Mouse (Mus musculus) spleen, postnatal 14 days (tissue): ENCODE results near the gene Lsamp.

Experiments used
- DNase-seq, 2 experiments: peaks; one replicate each; pipeline ENCODE4 v3.0.0; 2021 to 2022; ENCODE audit warnings: low spot score in 2 of 2

The Lsamp gene

DNA sequence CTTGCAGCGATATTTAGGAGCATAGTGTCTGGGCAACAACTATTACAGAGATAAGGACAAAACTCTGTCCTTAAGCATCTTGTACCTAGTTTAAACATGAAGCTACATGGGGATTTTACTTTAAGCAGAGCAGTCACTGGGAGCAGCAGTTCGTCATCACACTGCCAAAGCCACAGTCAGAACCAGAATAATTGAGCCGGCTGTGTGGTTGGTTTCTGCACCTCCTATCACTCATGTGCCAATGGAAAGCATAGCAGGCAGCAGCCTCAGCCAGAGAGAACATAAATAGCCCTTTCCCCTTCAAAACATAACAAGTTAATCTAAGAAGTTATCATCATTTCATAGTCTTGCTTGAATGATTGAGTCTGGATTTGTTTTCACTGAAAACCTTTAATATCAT is 2075.8 kb downstream of the Lsamp start:
- DNase-seq = no peak

DNA sequence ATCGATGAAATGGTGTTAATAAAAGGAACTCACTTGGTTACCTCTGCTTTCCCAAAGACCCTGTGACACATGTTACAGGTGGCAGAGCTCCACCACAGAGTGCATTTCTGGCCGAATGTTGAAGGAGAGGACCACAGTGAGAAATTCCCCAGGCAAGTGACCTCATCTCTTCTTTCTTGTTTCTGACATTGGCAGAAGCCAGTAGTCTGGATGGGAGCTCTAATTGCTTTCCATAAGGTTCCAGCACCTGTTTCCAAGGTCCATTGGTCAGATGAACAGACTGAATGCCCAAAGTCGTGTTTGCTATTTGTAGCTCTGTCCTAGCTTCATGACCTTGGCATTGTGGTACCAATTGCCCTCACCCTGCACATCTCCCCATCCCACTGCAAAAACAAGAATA is 2090.2 kb downstream of the Lsamp start:
- DNase-seq = no peak

DNA sequence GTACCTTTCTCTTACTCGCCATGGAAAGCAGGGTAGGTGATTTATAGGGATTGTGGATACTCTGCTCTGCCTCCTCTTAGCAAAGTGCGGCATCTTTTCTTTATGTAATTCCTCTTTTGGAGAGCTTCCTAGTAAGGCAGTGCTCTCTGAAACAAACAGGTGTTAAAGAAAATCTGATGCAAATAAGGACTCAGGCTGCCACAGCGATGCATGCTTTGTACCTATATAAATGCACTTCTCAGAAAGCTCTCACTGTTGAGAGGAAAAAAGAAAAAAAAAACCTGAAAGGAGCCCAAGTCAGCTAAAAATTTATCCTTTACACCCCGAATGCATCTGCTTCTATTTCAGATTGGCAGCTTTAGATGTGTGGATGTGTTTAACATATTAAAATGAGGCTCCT is 2095.4 kb downstream of the Lsamp start:
- DNase-seq = no peak

DNA sequence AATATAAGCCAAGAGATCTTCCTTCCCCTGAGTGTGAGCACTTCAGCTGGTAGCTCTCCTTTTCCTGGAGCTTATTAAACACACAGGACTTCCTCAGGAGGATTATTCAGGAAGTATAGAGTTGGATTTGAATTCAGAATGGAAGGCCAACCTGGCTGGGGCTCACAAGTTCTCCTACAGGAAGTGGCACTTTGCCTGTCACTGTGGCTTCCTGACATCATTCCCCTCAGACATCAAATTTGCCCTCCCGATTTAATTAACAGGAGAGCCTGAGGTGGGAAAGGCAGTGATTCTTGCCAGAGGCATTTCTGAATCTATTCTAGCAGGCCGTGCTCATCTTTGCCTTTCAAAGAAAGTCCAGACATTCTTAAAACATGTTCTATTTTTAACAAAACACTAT is 2097.4 kb downstream of the Lsamp start:
- DNase-seq = no peak

DNA sequence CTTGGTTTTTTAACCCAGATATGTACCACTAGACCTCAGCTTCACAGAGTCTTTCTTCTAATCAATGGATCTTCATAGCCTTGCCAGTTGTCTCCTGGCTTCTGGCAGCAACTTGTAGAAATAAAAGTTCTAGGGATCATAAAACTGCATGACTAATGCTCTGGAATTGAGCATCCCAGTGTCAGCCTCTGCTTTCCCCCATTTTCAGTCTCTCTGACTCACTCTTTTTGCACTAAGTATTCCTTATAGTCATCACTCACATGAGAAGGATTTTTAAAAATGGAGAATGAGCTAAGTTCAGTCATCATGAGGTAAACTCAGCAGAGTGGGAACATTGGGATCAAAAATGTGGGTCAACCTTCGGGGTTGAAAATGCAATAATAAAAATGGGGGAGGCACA is 2113.3 kb downstream of the Lsamp start:
- no peak for DNase-seq

DNA sequence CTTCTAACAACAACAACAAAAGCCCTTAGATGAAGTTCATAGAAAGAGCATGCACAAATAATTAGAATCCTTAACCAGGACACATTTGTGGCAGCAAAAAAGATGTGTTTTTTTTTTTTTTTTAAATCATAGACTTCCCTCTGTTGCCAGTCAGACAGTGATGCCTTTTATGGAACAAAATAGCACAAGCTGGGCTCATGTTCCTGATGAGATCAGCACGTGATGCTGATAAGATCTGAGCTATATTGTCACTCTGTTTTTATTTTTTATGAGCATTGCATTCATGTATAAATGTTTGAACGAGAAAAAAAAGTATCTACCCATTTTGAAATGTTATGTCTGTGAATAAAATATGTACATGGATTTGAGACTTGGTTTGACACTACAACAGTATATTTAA is 2118.0 kb downstream of the Lsamp start:
- no peak for DNase-seq

DNA sequence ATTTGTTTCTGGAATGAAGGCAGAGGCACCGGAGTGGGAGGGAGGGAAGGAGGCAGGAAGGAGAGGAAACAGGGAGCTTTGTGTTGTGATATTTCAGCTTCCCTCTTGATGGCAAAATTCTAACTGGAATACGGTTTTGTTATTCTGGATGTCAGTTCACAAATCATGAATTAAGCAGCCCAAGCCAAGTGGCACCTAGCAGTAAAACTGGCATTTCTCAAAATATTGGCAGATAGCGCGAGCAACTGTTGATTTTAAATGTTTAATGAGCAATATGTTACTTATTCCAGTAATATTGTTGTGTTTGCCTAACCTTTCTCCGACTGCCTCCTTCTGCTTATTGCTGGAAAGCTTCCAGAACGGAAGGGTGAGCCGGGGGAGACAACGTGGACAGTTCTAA is 2118.5 kb downstream of the Lsamp start:
- DNase-seq = no peak

DNA sequence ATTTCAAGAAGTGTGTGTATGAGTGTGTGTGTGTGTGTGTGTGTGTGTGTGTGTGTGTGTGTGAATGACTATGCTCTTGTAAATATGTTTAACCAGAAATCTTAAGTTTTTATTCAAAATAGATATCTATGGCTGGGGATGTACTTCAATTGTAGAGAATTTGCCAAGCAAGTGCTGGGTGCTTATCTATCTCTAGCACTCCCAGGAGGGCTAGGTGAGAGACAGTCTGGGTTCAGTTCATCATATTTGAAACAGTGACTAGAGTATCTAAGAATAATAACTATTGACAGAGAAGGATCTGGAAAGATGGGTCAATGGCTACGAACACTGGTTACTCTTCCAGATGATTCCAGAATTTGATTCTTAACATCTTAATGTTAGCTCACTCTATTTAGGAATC is 2128.1 kb downstream of the Lsamp start:
- no peak for DNase-seq

DNA sequence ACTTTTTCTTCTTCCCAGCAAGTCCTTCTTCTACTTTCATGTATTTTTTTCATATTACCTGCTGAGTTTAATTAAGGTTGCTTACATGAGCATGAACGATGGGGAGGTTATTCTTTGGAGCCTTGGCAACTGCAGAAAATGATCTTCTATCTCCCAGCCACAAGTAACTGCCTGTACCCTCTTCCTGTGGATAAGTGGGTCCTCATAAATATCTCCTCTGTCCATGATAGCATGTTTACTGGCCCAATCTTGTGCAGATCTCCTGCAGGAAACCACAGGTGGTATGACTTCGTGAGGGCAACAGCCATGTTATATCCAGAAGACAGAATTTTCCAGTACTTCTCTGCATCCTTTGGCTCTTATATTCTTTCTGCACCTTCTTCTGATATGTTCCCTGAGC is 2129.1 kb downstream of the Lsamp start:
- DNase-seq = no peak

DNA sequence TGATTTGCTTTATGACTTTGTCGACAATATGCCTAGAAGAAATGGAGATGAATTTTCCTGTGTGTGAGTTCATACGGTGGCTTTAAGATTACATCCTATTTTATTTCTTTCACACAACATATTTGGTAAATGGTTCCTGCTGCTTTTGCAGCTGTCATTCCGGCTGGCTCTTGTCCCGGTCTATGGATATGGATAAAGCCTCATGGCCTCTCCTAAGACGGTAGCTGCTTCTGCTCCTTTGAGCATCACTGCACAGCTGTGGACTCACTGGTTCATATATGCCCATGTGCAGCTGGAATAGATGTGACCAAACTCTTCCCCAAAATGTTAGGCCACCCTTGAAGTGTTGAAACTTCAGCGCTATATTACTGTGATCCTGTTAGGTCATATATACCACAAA is 2137.6 kb downstream of the Lsamp start:
- no peak for DNase-seq

DNA sequence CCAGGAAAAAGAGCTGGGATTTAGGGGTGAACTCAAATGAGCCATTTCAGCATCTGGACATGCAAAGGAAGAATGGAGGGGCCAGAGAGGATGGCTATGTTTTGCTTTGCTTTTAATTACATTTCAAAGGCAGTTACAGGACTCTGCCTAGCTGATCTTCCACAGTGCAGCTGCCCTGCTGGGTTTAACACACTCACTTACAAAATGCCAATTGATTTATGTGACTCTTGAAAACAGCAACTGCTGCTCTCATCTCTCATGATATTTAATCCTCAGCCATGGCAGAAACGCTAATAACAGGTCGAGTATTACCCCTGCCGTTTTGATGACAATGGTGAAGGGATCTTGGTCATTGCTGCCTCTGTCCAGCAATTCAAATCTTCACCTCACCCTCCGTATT is 2139.7 kb downstream of the Lsamp start:
- no peak for DNase-seq

DNA sequence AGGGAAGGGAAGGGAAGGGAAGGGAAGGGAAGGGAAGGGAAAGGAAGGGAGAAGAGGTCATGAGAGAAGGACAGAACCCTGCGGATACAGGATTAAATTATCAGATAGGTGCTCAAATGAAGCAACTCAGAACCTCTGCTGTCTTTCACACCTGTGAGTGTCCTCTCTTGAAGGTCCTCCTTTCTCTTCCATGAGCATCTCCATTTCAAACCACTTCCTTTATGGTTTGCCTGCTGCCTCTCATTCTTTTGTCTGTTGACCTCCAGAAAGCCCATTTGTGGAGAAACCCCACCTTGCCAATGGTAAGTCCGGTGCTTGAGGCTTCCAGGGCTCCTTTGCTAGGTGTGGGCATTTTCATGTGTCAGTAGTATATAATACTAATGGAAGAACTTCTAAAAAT is 2141.9 kb downstream of the Lsamp start:
- DNase-seq = no peak

DNA sequence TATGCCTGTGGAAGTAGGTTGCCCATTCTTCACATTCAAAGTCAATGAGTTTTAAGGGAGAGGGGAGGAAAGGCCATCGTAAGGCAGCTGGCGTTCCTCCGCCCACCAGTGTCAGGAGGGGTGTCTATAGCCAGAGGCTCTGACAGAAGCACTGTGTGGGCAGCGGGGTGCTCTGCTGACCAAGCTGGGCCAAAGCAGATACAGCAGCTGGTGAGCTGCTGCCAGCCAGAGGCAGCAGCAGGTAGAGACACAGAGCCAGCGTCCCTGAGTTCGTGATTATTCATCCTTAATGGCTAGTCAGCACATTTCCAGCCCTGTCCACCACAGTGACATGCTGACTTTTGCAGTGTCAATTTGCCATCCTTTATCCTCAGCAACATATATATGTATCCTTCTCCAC is 2163.0 kb downstream of the Lsamp start:
- no peak for DNase-seq

DNA sequence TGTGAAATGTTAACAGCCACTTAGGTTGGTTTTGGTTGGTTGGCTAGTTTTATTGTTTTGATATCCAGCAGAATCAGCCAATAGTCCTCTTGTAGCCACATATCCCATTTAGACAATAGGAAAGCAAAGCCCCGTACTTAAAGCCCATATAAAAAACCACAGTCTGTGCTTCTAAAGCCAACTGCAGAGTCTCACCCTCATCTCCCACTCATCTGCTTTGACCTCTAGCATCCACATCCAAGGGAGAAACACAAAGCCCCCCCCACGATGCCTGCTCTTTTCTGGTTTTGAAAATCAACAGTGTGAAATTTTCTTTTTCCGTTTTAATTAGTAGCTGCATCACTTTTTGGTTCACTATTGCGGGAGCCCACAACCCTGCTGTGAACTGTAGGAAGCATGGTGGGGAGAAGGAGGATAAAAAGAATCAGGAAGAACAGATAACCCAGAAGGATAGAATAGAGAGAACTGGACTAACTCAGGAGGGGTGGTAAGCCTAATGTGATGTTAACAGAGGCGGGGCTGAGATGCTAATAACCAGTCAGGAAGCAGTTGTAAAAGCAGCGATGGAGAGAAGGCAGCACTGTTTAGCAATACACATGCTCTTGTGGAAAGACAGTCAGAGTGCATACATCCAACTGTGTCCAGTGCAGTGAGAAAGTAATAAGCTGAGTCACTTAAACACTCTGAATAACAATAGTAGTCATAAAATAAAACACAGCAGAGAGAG is 2165.2 kb downstream of the Lsamp start:
- no peak for DNase-seq

DNA sequence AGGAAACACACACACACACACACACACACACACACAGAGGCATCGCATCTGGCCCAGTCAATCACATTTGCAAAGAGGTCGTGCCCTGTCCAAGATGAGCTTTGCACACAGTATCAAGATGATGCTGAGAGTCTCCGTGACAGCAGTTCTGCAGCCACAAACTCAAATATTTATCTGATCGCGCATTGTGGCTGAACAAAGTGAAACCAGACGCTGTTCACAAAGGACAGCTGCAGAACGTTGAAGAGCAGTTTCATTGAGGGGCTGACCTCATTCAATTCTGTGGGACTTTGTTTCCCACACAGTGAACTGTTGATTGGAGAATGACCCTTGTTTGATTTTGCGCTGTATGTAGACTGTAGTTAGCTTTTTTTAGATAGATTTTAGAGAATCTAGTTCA is 2168.5 kb downstream of the Lsamp start:
- no peak for DNase-seq

DNA sequence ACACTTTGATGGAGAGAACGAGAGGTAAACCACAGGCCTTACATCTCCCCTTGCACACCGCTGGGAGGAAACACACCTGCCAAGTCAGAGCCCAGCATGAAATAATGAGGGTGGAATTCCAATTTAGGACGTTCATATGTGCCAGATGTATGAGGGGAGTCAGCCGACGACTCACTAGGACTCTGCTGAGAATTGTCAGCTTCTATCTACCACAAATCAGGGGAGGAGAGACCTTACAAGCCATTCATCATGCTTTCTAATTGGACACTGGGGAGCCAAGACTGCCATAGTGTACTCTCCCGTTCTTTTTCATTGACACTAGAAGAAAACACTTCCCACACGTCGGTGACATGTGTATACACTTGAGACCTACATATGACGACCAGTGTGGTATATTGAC is 2173.7 kb downstream of the Lsamp start:
- DNase-seq = no peak

DNA sequence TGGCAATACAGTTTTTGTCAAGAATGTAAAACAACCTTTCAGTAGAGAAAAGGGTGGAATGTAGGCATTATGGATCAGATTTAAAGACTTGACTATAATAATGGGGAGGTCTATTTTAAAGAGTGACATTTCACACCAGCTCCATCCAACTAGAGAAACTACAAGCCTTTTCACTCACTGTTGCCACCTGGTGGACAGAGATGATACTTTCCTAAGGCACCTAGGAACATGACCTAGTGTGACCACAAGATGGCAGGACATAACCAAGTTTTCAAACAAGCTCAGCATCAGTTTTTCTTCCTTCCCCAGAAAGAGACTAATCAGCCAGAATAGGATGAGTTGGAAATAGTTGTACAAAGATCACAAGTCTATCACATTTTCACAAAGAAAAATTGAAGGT is 2180.8 kb downstream of the Lsamp start:
- DNase-seq = peak; percentile 12 to 58

DNA sequence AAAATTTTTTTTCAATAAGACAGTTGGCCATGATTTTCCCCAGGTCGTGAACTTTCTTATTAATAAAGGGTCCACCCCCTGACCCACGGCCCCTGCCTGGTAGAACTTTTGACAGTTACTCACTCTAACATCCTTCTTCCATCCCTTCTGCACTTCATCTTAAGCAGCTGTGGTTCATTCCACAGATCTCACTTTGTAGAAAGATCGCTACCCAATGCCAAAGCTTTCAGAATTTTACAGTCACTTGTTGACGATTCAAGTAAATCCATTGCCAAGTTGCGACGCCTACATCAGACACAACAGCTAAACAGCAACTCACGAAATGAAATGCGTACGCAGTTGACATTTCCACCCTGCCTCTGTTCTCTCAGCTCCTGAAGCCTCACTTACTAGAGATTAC is 2184.1 kb downstream of the Lsamp start:
- no peak for DNase-seq

DNA sequence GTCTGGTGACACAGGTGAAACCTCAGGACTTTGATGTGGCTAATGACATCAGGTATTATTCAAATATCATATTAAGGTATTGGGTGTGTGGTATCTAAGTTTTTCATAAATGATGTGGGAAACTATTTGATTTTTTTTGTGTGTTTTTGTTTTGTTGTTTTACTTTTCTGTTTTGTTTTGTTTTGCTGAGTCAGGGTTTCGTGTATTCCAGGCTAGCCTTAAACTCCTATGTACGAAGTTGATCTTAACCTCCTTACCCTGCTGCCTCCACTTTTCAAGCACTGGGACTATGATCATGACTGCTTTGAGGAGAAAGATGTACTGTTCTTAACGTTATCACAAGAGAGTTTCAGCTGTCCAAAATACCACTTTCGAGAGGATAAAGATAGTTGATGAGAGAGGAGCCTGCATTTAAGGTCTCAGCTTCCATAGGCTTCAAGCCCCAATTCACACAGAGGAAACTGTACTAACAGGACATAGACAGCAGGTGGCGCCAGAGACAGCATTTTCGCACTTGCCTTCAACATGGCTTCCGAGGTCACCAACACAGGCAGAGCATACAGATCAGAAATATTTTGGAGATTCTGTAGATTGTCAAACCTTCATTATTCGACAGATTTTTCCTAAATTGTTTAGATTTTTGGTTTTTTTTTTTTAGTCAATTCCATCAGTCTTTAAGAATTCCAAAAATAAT is 2185.4 kb downstream of the Lsamp start:
- DNase-seq = peak; percentile 16 to 50

DNA sequence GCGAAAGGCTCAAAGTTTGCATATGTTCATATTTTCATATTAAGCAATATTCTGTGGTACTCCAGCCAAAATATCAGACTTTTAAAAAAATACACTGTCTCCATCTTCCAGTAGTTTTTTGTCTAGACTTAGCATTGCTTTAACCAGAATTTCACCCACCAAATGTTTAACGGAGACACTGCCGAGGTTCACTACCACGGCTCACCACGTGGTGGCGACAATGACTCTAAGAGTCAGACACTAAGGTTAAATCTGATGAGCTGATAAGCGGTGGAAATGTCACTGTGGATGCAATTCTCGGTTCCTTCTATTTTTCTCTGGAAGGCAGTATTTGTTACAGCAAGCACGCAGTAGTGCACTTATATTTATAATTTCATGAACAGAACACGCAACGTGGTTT is 2188.3 kb downstream of the Lsamp start:
- DNase-seq = peak; percentile 21 to 44

DNA sequence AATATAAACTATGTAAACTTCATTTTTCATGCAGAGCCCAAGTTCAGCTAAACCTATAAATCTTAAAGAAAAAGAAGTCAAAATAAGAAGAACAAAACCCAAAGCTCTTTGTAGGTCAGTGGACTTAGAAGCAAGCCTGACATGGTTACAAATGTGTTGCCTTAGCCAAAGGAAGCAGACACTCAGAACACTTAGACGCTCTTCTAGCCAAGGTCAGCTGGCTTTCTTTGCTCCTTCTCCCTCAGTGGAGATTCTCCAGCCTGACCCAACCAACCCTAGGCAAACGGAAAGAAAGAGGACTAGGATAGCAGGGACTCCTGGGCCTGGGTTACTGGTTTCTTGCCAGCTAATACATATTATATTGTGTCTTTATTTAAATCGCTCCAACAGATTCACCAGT is 2194.7 kb downstream of the Lsamp start:
- DNase-seq = no peak

DNA sequence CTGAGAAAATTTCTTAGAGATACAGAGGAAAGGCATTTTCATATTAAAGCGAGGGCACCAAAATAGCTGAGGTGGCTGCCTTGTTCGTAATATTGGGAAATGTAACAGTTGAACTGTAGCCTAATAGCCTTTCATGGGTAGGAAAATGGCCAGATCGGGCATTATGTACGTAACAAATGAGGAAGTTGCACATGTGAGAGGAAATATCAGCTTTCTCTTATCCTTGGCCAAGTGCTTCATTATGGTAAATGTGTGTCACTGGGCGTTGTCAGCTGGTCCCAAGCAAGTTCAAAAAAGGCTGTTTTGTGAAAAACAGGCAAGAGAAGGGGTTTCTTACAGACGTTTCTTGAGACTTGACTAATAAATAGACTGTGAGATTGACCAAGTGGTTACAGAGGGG is 2195.9 kb downstream of the Lsamp start:
- DNase-seq = no peak

DNA sequence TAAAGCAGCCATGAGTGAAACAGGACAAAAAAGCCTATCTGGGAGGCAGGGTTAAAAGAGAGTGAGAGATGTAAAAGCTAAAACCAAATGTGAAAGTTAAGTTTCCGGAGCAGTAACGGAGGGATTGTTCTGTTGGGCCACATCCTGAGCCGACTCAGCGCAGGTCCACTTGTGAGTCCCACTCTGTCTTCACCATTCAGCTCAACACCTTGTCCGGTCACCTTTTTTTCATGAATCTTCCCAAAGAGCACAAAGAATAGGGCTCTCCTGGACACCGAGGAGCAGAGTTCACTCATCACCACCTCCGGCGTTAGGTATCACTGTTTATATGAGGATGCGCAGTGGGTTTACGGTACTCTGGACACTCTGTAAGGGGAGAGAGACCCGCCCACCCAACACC is 2196.3 kb downstream of the Lsamp start:
- DNase-seq = no peak
